Mouse (Mus musculus): ENCODE data around the gene Nsmce4a. TPM values are rescaled to one million over a fixed set of nuclear protein-coding genes. Genes with fewer than 3 reads are reported as not detected.
"Not testable (repeated sequence)": the region's sequence is repeated elsewhere in the genome, so short reads cannot be mapped to it uniquely, and the experiment has no call there.

Gene Nsmce4a
- total RNA-seq (2015) (152 and 195 TPM in 2 replicates), total RNA-seq (2017) (146 and 152 TPM in 2 replicates)

- ATAC-seq (ENCODE audit: poor library complexity, severe bottlenecking), result no peak
These were observed at the start of gene Nsmce4a for GRCm38 (mm10) chr7:130572821-130573220. Gene Nsmce4a, minus strand, starts transcription at chr7:130573118.

- no peak for ATAC-seq (ENCODE audit: poor library complexity, severe bottlenecking)
These were observed 49.4 kb upstream of the Nsmce4a start for GRCm38 (mm10) chr7:130622359-130622758.

- no peak for ATAC-seq (ENCODE audit: poor library complexity, severe bottlenecking)
These were observed 49.0 kb upstream of the Nsmce4a start for GRCm38 (mm10) chr7:130621953-130622352.

- ATAC-seq (ENCODE audit: poor library complexity, severe bottlenecking), result no peak
These were observed 48.1 kb upstream of the Nsmce4a start for GRCm38 (mm10) chr7:130621068-130621467.

- ATAC-seq (ENCODE audit: poor library complexity, severe bottlenecking), result no peak
These were observed 44.7 kb upstream of the Nsmce4a start for GRCm38 (mm10) chr7:130617591-130617990.

- ATAC-seq (ENCODE audit: poor library complexity, severe bottlenecking), result no peak
These were observed 41.1 kb upstream of the Nsmce4a start for GRCm38 (mm10) chr7:130613973-130614372.

GRCm38 (mm10) chr7:130606958-130607357 lies 34.0 kb upstream of the Nsmce4a start:
- no peak for ATAC-seq (ENCODE audit: poor library complexity, severe bottlenecking)

- ATAC-seq (ENCODE audit: poor library complexity, severe bottlenecking), result peak; percentile 69
These were observed 32.2 kb upstream of the Nsmce4a start for GRCm38 (mm10) chr7:130605111-130605510.

- no peak for ATAC-seq (ENCODE audit: poor library complexity, severe bottlenecking)
These were observed 31.5 kb upstream of the Nsmce4a start for GRCm38 (mm10) chr7:130604390-130604789.

- no peak for ATAC-seq (ENCODE audit: poor library complexity, severe bottlenecking)
These were observed 30.6 kb upstream of the Nsmce4a start for GRCm38 (mm10) chr7:130603556-130603955.

GRCm38 (mm10) chr7:130602804-130603203 lies 29.9 kb upstream of the Nsmce4a start:
- no peak for ATAC-seq (ENCODE audit: poor library complexity, severe bottlenecking)

- ATAC-seq (ENCODE audit: poor library complexity, severe bottlenecking), result no peak
These were observed 27.6 kb upstream of the Nsmce4a start for GRCm38 (mm10) chr7:130600546-130600945.

- ATAC-seq (ENCODE audit: poor library complexity, severe bottlenecking), result no peak
These were observed 27.2 kb upstream of the Nsmce4a start for GRCm38 (mm10) chr7:130600074-130600473.

GRCm38 (mm10) chr7:130597546-130597945 lies 24.6 kb upstream of the Nsmce4a start:
- ATAC-seq (ENCODE audit: poor library complexity, severe bottlenecking), result no peak

GRCm38 (mm10) chr7:130596079-130596855 lies 23.3 kb upstream of the Nsmce4a start:
- not testable (repeated sequence) for ATAC-seq (ENCODE audit: poor library complexity, severe bottlenecking)

GRCm38 (mm10) chr7:130593375-130594239 lies 20.7 kb upstream of the Nsmce4a start:
- ATAC-seq (ENCODE audit: poor library complexity, severe bottlenecking), result not testable (repeated sequence)

- not testable (repeated sequence) for ATAC-seq (ENCODE audit: poor library complexity, severe bottlenecking)
These were observed 20.1 kb upstream of the Nsmce4a start for GRCm38 (mm10) chr7:130592975-130593374.

GRCm38 (mm10) chr7:130590845-130591437 lies 18.0 kb upstream of the Nsmce4a start:
- ATAC-seq (ENCODE audit: poor library complexity, severe bottlenecking), result peak; percentile 70

- ATAC-seq (ENCODE audit: poor library complexity, severe bottlenecking), result no peak
These were observed 17.3 kb upstream of the Nsmce4a start for GRCm38 (mm10) chr7:130590081-130590828.

GRCm38 (mm10) chr7:130586521-130587072 lies 13.7 kb upstream of the Nsmce4a start:
- ATAC-seq (ENCODE audit: poor library complexity, severe bottlenecking), result no peak
